Mouse (Mus musculus) CH12.LX (cell line): Measurements from ENCODE around the gene Fgf11.

Experiments
- CTCF ChIP-seq, 2 experiments: IDR thresholded peaks in 1 of 2; conservative IDR thresholded peaks in 1 of 2; 2 replicates each; pipeline ENCODE4 v1.5.1; 2011 to 2012; ENCODE audit warnings: low read depth in 2 of 2, low read length in 2 of 2, improper control_type of control experiment in 1 of 2, inconsistent platforms in 1 of 2, mild to moderate bottlenecking in 1 of 2, moderate library complexity in 1 of 2
- JUND ChIP-seq: conservative IDR thresholded peaks from 2 replicates; pipeline ENCODE4 v1.6.1; 2011; ENCODE audit warnings: low read depth, low read length, improper control_type of control experiment
- POLR2A ChIP-seq: IDR thresholded peaks from 2 replicates; pipeline ENCODE4 v1.6.1; 2011; ENCODE audit warnings: low read depth, mild to moderate bottlenecking, improper control_type of control experiment, low read length
- UBTF ChIP-seq: IDR thresholded peaks from 2 replicates; pipeline ENCODE4 v1.6.1; 2012; ENCODE audit warnings: low read depth, mild to moderate bottlenecking, inconsistent platforms, low read length, improper control_type of control experiment, moderate library complexity
- ZNF384 ChIP-seq: IDR thresholded peaks from 2 replicates; pipeline ENCODE4 v1.6.1; 2012; ENCODE audit warnings: low read depth, low read length, improper control_type of control experiment, inconsistent platforms

DNA sequence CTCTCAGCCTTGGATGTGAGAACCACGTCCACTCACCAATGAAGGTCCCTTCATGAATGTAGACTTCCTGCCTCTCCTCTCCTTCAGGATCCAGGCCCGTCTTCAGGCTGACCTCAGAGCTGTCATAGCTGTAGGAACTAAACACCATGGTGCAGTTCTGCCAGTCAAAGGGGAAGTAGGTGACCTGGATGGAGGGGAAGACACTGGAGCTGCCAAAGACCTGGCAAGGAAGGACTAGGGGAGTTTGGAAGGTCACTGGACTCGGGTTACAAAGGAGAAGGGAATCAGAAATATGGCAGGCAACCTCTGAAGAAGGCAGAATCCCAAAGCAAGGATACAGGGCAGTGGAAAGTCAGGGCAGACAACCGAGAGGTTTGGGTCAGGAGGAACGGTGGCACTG, 8.2 kb downstream of the Fgf11 start:
- TF ChIP-seq UBTF: no peak
- TF ChIP-seq CTCF (conservative IDR thresholded peaks at IDR 0.05 in 1 of 2, IDR thresholded peaks at IDR 0.05 in 1 of 2; ENCODE audit: low read depth in 2 of 2, low read length in 2 of 2): no peak
- no peak for TF ChIP-seq ZNF384
- TF ChIP-seq JUND: no peak
- TF ChIP-seq POLR2A: no peak
